Mouse (Mus musculus): ENCODE data around the gene Trp53tg5. TPM values are rescaled to one million over a fixed set of nuclear protein-coding genes. Genes with fewer than 3 reads are reported as not detected.

Gene Trp53tg5
- total RNA-seq, 2 experiments from 2014 or later, result not detected

- DNase-seq (ENCODE audit: low spot score in 2 of 2), result peak; percentile 72 to 78
These were observed 23.5 kb upstream of the Trp53tg5 start, which contains the start of gene Pigt for GRCm38 (mm10) chr2:164496847-164497690. TSS of gene Pigt (plus strand) at chr2:164497520.

GRCm38 (mm10) chr2:164496331-164496730 is 22.8 kb upstream of the Trp53tg5 start:
- no peak for DNase-seq (ENCODE audit: low spot score in 2 of 2)

- no peak for DNase-seq (ENCODE audit: low spot score in 2 of 2)
These were observed 20.6 kb upstream of the Trp53tg5 start for GRCm38 (mm10) chr2:164494126-164494525.

- DNase-seq (ENCODE audit: low spot score in 2 of 2), result no peak
These were observed 14.3 kb upstream of the Trp53tg5 start for GRCm38 (mm10) chr2:164487812-164488211.

GRCm38 (mm10) chr2:164487115-164487527 is 13.6 kb upstream of the Trp53tg5 start:
- no peak for DNase-seq (ENCODE audit: low spot score in 2 of 2)

GRCm38 (mm10) chr2:164486258-164487114 is 13.0 kb upstream of the Trp53tg5 start:
- no peak for DNase-seq (ENCODE audit: low spot score in 2 of 2)

- no peak for DNase-seq (ENCODE audit: low spot score in 2 of 2)
These were observed 12.2 kb upstream of the Trp53tg5 start, which contains the start of gene Dbndd2 for GRCm38 (mm10) chr2:164485681-164486257. TSS of gene Dbndd2 (plus strand) at chr2:164486106.

- no peak for DNase-seq (ENCODE audit: low spot score in 2 of 2)
These were observed 3.3 kb downstream of the Trp53tg5 start for GRCm38 (mm10) chr2:164470254-164470653.

- no peak for DNase-seq (ENCODE audit: low spot score in 2 of 2)
These were observed 6.7 kb downstream of the Trp53tg5 start for GRCm38 (mm10) chr2:164466787-164467186.

GRCm38 (mm10) chr2:164465161-164465560 is 8.4 kb downstream of the Trp53tg5 start:
- DNase-seq (ENCODE audit: low spot score in 2 of 2), result no peak

GRCm38 (mm10) chr2:164460745-164461551 is 12.6 kb downstream of the Trp53tg5 start, which contains the start of gene Gm20458:
TSS of gene Gm20458 (plus strand) at chr2:164460967.
- DNase-seq (ENCODE audit: low spot score in 2 of 2), result peak; percentile 70 to 90

- DNase-seq (ENCODE audit: low spot score in 2 of 2), result peak in 1 of 2 experiments; percentile 26
These were observed 15.0 kb downstream of the Trp53tg5 start for GRCm38 (mm10) chr2:164458535-164458934.

GRCm38 (mm10) chr2:164457942-164458341 is 15.6 kb downstream of the Trp53tg5 start:
- DNase-seq (ENCODE audit: low spot score in 2 of 2), result no peak

GRCm38 (mm10) chr2:164456864-164457300 is 16.6 kb downstream of the Trp53tg5 start, which contains the start of gene Sys1:
TSS of gene Sys1 (plus strand) at chr2:164456964.
- DNase-seq (ENCODE audit: low spot score in 2 of 2), result no peak

- DNase-seq (ENCODE audit: low spot score in 2 of 2), result no peak
These were observed 17.1 kb downstream of the Trp53tg5 start for GRCm38 (mm10) chr2:164456413-164456812.

- DNase-seq (ENCODE audit: low spot score in 2 of 2), result no peak
These were observed 17.9 kb downstream of the Trp53tg5 start for GRCm38 (mm10) chr2:164455421-164456190.

- no peak for DNase-seq (ENCODE audit: low spot score in 2 of 2)
These were observed 18.7 kb downstream of the Trp53tg5 start for GRCm38 (mm10) chr2:164454846-164455245.

- DNase-seq (ENCODE audit: low spot score in 2 of 2), result no peak
These were observed 19.5 kb downstream of the Trp53tg5 start for GRCm38 (mm10) chr2:164453887-164454500.
